Mouse (Mus musculus): ENCODE results near the gene Arhgef19.

Arhgef19 gene

DNA sequence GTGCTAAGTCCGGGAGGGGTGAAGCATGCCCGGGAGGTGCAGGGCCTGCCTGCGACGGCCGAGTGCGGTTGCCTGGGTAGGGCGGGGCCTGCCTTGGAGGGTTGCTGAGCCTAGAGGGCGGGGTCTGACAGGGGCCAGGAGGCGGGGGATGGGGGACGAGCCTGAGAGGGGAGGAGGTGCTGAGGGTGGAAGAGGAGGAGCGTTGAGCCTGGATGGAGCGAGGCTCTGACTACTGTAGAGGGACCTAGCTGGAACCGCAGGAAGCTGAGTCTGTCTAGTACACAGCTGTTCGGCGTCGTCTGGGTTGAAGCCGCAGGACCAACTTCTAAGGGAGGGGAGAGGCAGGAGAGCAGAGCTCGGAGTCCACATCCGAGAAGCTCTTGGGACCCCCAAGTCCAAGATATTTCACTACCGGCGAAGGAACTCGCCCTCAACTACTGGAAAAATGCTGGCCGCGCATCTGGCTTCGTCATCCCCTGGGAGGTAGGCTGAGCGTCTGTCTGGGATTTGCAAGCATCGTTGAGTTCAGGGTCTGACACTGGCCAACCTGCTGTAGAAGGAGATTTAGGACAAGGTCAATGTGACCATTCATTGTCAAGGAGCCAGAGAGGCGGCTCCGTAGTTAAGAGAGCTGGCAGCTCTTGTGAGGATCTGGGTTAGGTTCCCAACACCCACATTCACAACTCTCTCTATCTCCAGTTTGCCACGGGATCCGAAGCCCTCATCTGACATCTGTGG is at the start of gene Arhgef19:
Gene Arhgef19, plus strand, starts transcription at position 112 of the 738 bp plus-strand sequence.
- in situ Hi-C loops (cut with MboI; ENCODE audit: low sequenced_read_pairs): no loop called here

DNA sequence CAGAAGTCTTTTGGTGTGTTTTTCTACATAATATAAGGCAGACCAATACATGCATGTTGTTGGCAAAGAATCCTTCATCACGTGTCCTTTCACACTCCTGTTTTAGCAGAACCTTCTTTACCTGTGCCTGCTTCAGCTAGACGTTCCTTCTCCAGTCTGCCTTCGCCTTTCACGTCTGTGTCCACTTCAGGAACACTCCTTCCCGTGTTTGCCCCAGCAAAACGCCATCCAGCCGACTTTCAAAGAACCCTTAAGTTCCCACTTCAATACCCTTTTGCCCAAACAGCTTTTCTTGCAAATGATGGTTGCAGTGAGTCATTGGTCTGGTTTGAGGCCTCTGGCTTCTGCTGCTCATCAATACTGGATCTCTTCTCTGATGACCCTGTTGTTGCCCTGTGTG is 48.0 kb upstream of the Arhgef19 start:
- in situ Hi-C loops (cut with MboI; ENCODE audit: low sequenced_read_pairs): no loop called here

DNA sequence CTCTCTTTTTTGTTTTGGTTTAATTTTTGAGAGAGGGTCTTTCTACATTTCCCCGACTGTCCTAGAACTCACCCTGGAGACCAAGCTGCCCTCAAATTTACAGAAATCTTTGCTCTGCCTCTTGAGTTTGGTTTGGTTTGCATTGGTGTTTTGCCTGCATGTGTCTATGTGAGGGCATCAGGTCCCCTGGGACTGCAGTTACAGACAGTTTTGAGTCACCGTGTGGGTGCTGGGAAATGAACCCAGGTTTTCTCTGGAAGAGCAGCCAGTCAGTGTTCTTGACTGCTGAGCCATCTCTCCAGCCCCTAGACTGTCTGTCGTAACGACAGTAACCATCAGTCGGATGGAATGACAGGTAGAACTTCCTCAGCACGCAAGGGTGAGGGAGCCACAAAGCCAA is 44.7 kb upstream of the Arhgef19 start:
- in situ Hi-C loops (cut with MboI; ENCODE audit: low sequenced_read_pairs): no loop called here

DNA sequence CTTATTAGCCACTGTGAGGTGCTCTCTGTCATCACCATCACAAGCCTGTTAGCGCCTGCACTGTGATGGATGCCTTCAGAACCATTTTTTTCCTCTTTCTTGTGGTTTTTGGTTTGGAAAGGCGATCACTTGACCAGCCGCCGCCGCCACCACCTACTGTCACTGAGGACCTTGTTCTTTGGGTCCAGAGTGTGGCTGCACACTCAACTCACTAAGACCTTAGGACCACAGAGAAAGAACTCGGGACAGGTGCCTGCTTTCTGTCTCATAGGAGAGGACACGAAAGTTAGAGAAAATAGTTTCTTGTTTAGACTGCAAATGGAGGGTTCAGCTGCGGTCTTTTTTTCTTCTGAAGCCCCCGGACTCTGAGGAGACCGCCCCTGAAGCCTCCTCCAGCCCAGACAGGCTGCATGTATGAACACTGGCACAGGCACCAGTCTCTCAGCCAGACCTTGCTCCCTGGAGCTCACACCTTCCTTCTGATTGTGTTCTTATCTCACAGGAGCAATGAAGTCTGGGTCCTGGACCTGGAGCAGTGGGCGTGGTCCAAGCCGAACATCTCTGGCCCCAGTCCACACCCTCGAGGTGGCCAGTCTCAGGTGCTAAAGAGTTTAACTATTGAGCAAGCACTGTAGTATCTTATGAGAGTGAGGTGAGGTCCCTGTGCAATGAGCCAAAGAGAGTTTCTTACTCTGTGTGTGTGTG is 42.2 kb upstream of the Arhgef19 start:
- in situ Hi-C loops (cut with MboI; ENCODE audit: low sequenced_read_pairs): no loop called here

DNA sequence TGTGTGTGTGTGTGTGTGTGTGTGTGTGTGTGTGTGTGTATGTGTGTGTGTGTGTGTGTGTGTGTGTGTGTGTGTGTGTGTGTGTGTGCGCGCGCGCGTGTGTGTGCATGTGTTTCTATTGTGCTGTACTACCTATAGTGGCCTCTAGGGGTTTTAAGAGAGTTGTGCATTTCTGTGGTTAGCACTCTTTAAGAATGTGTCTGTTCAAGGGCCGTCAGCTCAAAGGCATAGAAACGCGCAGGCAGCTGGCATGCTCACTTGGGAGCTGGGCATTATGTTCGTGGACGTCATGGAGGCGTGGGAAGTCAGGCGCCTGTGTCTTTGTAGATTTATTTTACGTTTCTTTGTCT is 41.6 kb upstream of the Arhgef19 start:
- in situ Hi-C loops (cut with MboI; ENCODE audit: low sequenced_read_pairs): no loop called here

DNA sequence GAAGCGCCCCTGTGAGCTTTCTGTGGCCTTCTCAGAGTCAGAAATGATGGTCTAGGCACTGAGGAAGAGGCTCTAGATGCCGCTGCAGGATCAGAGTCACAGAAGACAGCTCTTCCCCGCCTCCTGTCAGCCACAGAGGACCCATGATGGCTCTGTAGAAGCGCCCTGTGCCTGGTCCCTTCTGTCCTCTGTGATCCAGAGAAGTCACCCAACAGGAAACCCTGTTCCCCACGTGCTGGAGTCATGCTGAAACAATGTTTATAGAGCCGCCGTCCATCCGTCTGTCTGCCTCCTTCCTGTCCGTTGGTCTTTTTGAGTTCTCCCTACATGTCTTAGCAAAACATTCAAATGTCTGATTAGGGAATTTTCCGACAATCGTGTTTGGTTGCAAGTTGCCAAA is 38.4 kb upstream of the Arhgef19 start:
- in situ Hi-C loops (cut with MboI; ENCODE audit: low sequenced_read_pairs): no loop called here

DNA sequence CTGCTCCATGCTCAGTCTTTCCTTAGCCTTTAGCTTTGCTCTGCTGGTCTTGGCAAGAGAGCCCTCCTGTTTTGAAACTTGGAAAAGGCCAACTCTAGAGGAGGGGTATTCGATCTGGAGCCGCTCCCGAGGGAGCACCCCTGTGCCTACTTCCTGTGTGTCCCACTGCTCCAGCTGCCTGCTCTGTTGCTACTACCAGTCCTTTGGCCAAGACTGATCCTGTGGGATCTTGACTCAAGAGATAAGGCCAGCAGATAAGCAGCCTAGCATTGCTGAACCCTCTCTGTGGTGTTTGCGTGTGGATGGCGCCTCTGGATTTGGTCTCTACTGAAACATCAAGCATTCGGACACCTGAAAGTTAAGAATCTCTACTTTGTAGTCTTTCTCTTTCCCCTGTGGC is 37.1 kb upstream of the Arhgef19 start:
- in situ Hi-C loops (cut with MboI; ENCODE audit: low sequenced_read_pairs): no loop called here

DNA sequence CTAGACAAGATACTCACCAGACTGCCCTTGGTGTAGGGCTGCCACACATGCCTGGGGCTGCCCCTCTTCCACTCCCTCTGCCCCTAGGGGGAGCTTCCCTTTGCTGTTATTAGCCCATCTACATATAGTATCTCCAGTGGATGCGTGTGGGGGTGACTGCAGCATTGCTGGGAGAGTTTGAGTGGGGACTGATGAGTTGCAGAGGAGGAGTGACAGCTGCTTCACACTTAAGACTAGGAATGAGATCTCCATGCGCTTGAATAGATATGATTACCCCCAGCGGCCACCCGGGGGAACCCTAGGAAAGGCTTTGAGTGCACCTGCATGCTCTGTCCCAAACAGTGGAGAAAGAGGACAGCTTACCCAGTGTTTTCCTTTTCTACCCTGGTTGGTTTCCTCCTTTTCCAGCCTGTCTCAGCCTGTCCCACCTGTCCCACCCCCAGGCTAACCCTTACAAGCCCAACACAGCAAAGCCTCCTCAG is 34.7 kb upstream of the Arhgef19 start:
- in situ Hi-C loops (cut with MboI; ENCODE audit: low sequenced_read_pairs): no loop called here

DNA sequence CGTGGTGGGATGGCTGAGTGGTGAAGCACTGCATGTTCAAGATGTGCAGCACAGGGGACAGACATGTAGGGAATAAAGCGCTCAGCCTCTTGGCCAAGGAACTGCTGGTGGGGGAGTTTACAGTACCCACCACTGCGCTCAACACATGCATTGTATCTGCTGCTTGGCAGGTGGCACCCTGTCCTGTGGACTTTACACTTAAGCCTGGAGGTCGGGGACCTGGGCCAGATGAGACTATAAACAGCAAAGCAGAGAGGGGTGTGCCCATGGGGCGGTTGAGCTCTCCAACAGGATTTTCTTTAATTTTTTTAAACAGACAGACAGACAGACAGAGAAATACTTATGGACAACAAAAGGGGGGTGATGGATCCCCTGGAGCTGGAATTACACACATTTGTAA is 32.2 kb upstream of the Arhgef19 start:
- in situ Hi-C loops (cut with MboI; ENCODE audit: low sequenced_read_pairs): no loop called here

DNA sequence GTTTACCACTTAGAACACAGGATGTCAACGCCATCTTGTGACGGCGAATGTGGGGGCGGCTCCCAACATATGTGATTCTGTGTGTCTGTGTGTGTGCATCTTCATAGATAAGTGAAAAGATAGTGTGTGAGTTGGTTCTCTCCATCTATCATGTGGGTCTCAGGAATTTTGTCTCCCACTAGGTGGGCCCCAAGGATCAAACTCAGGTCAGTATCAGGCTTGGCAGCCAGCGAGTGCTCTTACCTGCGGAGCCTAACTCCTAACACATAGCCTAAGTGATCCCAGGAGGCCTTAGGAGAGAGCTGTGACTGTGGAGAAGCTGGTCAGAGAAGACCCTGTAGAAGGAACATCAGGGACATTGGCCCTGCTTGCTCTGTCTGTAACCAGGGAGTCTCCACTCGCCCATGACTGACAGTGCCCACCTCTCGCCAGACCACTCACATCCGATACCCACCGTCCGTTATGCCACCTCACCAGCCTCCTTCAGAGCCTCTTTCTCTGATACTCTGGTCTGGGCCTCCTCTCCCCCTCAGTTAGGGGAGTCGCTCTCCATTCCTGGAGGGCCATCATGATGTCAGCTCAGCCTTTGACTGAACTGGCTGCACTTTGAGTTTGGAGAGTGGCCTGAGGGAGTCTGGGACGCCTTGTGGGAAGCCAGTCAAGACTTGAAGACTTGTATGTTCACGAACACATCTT is 28.6 kb upstream of the Arhgef19 start:
- in situ Hi-C loops (cut with MboI; ENCODE audit: low sequenced_read_pairs): loop anchor here (10.0 kb wide), 1 partner anchor 66 kb away; the partner anchor contains the start of gene Fbxo42

DNA sequence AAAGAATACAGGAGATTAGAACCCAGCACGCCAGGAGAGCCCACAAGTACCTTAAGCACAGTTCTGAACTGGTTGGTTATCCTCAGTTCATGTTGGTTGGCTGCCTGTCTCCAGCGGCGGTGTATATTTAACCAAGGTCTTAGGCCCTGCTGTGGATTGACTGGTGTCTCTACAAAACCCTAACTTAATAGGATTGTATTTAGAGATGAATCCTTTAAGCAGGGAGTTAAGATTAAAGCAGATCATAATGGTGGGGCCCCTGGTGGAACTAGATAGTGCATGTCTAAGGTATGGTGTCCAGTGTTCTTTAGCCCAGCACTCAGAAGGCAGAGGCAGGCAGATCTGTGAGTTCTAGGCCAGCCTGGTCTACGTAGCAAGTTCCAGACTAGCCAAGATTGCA is 27.7 kb upstream of the Arhgef19 start:
- in situ Hi-C loops (cut with MboI; ENCODE audit: low sequenced_read_pairs): loop anchor here (10.0 kb wide), 1 partner anchor 67 kb away; the partner anchor contains the start of gene Fbxo42

DNA sequence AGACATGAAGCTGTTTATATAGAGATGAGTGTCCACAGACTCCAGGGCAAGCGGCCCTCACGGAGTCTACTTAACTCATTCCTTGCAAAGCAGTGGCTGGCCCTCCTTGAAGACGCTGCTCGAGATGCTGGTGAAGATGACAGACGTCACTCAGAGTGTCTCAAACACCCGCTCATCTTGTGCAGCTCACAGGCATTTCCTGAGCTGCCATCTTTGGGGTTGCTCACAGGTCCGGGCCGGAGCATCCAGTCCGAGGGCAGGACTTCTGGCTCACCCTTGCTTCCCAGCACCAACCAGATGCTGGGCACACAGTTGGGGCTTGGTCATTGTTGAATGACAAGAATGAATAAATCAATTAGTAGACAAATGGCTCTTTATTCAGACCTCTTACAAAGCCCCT is 26.4 kb upstream of the Arhgef19 start:
- in situ Hi-C loops (cut with MboI; ENCODE audit: low sequenced_read_pairs): loop anchor here (10.0 kb wide), 1 partner anchor 68 kb away; the partner anchor contains the start of gene Fbxo42

DNA sequence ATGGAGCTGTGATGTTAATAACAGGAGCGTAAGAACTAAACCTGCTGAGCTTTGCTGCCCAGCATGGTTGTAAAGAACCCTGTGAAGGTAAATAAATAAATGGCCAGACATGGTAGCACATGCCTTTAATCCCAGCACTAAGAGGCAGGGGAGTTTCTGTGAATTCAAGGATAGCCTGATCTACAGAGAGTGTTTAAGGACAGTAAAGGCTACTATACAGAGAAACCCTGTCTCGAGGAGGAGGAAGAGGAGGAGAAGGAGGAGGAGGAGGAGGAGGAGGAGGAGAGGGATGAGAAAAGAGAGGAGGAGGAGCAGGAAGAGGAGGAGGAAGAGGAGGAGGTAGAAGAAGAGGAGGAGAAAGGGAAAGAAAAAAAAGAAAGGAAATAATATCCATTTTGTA is 26.0 kb upstream of the Arhgef19 start:
- in situ Hi-C loops (cut with MboI; ENCODE audit: low sequenced_read_pairs): loop anchor here (10.0 kb wide), 1 partner anchor 69 kb away; the partner anchor contains the start of gene Fbxo42

DNA sequence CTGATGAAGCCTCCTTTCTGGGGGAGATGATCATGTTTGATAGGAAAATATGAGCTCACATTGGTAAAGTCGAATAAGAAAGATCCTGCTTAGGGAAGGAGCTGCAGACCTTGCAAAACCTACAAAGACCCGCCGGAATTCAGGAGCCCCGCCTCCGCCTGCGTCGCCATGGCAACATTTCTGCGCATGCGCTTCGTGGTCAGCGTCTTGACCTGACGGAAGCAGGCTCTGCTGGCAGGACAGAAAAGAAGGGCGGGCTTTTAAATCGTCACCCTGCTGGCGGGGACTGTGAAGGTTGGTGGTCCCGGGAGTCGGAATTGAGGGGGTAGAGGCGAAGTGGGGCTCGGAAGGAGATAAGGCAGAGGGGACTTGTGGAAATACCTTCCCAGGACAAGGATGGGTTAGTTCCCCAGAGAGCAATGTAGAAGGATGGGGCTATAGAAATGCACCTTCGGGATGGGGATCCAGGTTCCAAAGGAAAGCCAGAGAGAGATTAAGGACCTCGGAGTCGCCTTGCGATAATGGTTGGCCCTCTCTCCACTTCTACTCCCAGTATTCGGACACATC is 25.4 kb upstream of the Arhgef19 start, which contains the start of gene Rsg1:
Gene Rsg1, plus strand, starts transcription at position 187 of the 567 bp plus-strand sequence.
- in situ Hi-C loops (cut with MboI; ENCODE audit: low sequenced_read_pairs): loop anchor here (10.0 kb wide), 1 partner anchor 69 kb away; the partner anchor contains the start of gene Fbxo42

DNA sequence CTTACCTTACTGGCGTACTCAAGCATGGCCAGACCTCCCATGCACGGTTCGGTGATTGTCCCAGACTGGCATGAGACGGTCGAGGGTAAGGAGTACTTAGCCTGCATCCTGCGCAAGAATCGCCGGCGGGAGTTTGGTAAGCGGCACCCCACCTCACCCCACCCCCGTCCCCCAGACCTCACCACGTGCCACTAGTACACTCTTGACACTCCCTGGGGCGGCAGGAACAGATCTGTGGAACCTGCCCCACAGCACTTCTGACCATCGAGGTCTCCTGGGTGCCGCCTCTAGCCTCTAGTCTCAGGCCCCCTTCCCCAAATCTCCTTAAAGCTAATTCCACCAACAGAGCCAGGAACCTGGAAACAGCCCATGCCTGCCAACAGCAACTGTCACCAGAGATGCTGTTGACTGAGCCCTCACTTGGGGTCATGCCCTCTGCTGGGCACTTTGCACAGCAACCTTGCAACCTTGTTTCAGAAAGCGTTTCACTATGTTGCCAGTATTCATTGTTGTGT is 24.9 kb upstream of the Arhgef19 start:
- in situ Hi-C loops (cut with MboI; ENCODE audit: low sequenced_read_pairs): loop anchor here (10.0 kb wide), 1 partner anchor 70 kb away; the partner anchor contains the start of gene Fbxo42

DNA sequence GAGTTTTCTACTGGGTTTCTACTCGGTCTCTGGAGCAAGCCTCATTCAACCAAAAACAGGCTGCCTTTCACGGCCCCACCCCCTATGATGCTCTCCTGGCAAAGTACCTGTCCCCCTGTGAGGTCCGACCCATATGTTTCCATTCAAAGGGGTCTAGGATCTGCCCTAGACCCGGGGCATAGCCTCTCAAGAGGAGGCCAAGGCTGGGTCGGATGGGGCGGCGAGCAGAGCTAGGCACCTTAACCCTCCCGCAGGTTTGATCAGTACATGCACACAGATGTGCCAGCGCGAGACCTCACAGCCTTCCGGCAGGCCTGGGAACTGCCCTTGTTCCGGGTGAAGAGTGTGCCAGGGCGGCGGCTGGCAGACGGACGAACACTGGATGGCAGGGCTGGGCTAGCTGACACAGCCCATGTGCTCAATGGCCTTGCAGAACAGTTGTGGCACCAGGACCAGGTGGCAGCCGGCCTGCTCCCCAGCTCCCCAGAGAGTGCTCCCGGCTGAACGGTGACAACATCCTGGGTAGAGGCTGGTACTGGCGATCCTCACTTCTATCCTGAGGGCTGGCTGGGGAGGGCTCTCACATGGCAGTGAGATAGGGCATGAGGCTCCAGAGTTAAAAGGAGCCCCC is 19.6 kb upstream of the Arhgef19 start:
- in situ Hi-C loops (cut with MboI; ENCODE audit: low sequenced_read_pairs): loop anchor here (10.0 kb wide), 1 partner anchor 75 kb away; the partner anchor contains the start of gene Fbxo42

DNA sequence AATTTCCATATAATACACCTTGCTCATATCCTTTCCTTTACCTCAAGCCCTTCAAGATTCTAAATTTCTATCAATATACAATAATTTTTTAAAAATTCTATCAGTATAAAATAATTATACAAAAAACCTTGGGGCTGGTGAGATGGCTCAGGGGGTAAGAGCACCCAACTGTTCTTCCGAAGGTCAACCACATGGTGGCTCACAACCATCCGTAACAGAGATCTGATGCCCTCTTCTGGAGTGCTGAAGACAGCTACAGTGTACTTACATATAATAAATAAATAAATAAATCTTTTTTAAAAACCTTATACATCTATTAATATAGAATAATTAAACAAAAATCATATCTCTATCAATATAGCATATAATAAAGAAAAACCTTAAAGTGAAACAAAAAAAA is 17.5 kb upstream of the Arhgef19 start:
- in situ Hi-C loops (cut with MboI; ENCODE audit: low sequenced_read_pairs): no loop called here

DNA sequence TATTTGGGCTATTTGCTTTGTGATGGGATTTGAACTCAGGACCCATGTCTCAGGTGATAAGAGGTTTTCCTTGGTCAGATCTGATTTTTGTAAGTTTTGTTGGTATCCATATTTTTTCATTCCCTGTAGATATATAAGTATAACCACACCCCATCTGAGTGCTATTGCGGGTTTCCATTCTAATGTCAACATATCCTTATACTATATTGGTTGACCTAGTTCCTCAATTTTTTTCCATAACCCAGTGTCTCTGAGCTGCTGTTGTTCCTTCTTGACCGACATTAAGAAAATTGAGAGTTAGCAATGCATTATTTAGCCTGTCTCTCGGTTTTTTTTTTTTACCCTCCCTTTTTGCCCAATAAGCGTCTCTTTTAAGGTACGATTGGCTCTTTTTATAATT is 16.5 kb upstream of the Arhgef19 start:
- in situ Hi-C loops (cut with MboI; ENCODE audit: low sequenced_read_pairs): no loop called here

DNA sequence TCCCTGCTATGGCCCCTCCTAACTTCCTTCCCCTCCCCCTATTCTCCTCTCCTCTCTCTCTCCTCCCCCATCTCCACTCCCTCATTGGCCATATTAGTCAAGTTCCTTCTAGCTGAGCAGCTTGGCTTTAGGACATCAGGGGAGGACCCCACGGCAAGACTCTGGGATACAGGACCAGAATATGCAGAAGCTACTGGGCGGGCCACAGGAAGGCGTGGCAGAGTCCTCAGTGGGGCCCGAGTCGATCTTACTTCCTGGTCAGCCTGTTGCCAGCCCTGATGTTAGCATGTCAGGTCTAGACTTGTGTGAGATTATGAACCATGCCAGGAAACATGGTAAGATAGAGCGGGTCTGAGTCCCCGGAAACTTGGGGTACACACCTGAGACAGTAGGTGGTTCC is 10.6 kb upstream of the Arhgef19 start:
- in situ Hi-C loops (cut with MboI; ENCODE audit: low sequenced_read_pairs): no loop called here

DNA sequence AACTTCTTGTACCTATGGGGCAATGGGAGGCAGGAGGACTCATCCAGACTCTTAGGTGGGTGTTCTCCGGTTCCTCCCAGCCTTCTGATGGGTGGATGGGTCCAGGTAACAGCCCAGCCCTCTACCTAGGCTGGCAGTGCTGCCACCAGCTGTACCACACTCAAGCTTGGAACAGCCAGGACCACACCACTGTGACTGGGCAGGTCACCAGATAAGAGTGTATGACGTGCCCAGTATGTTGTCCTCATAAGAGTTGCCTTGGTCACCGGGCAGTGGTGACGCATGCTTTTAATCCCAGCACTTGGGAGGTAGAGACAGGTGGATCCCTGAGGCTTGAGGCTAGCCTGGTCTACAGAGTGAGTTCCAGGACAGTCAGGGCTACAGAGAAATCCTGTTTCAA is 6.1 kb upstream of the Arhgef19 start:
- in situ Hi-C loops (cut with MboI; ENCODE audit: low sequenced_read_pairs): no loop called here

Data from CH12F3 (cell line).